Mouse (Mus musculus): ENCODE measurements at regions not wholly inside any gene's neighbourhood (a gene's known extent, or its start where the extent isn't known, plus 50 kb on each side); places are given as distances from the start of the nearest gene placed in this dataset.

- no peaks in the 10 kb centered on the region for H3K36me3 ChIP-seq
- no peaks in the 10 kb centered on the region for H3K4me1 ChIP-seq
- H3K9me3 ChIP-seq (replicated peaks): no peaks in the 10 kb centered on the region
- no peak overlapping the region for H3K4me3 ChIP-seq
- WGBS: 80% methylated on average over 6 of the region's 6 CpGs
- H3K27ac ChIP-seq: no peak overlapping the region
- DNase-seq (ENCODE audit: low spot score): no peak
- H3K27me3 ChIP-seq (ENCODE audit: low read depth, poor library complexity, severe bottlenecking): no peaks in the 10 kb centered on the region
Observed at GRCm38 (mm10) chr12:35267023-35267654, 220.2 kb downstream of the Snx13 start.

- no peaks in the 10 kb centered on the region for H3K9me3 ChIP-seq (replicated peaks)
- H3K27me3 ChIP-seq (ENCODE audit: low read depth, poor library complexity, severe bottlenecking): no peaks in the 10 kb centered on the region
- no peaks in the 10 kb centered on the region for H3K36me3 ChIP-seq
- no peak for DNase-seq (ENCODE audit: low spot score)
- no peak overlapping the region for H3K27ac ChIP-seq
- H3K4me3 ChIP-seq: no peak overlapping the region
- H3K4me1 ChIP-seq: peaks cover 5% of the 10 kb centered on the region; the same call in 1 of the 2 replicates
Observed at GRCm38 (mm10) chr12:35259781-35260180, 212.8 kb downstream of the Snx13 start.

GRCm38 (mm10) chr12:35255723-35256401 is 208.9 kb downstream of the Snx13 start:
- no peaks in the 10 kb centered on the region for H3K36me3 ChIP-seq
- peaks cover 5% of the 10 kb centered on the region; the same call in 1 of the 2 replicates for H3K4me1 ChIP-seq
- 90% methylated on average over 2 of the region's 2 CpGs for WGBS
- H3K27ac ChIP-seq: no peak overlapping the region
- H3K27me3 ChIP-seq (ENCODE audit: low read depth, poor library complexity, severe bottlenecking): no peaks in the 10 kb centered on the region
- DNase-seq (ENCODE audit: low spot score): no peak
- no peaks in the 10 kb centered on the region for H3K9me3 ChIP-seq (replicated peaks)
- no peak overlapping the region for H3K4me3 ChIP-seq

- 86% methylated on average over 5 of the region's 5 CpGs for WGBS
- Histone ChIP-seq H3K36me3 (no peaks in the 10 kb centered on the region), H3K9me3 (replicated peaks) (no peaks in the 10 kb centered on the region), H3K4me1 (no peaks in the 10 kb centered on the region), H3K4me3 (no peak overlapping the region), H3K27ac (no peak overlapping the region), H3K27me3 (ENCODE audit: low read depth, poor library complexity, severe bottlenecking) (no peaks in the 10 kb centered on the region)
- no peak for DNase-seq (ENCODE audit: low spot score)
Observed at GRCm38 (mm10) chr12:35248476-35248875, 201.5 kb downstream of the Snx13 start.

GRCm38 (mm10) chr12:35246226-35247014 is 199.4 kb downstream of the Snx13 start:
- H3K27me3 ChIP-seq (ENCODE audit: low read depth, poor library complexity, severe bottlenecking): no peaks in the 10 kb centered on the region
- no peaks in the 10 kb centered on the region for H3K4me1 ChIP-seq
- 92% methylated on average over 5 of the region's 5 CpGs for WGBS
- no peak overlapping the region for H3K27ac ChIP-seq
- no peaks in the 10 kb centered on the region for H3K36me3 ChIP-seq
- no peak overlapping the region for H3K4me3 ChIP-seq
- no peak for DNase-seq (ENCODE audit: low spot score)
- no peaks in the 10 kb centered on the region for H3K9me3 ChIP-seq (replicated peaks)

GRCm38 (mm10) chr12:35232322-35232673 is 185.3 kb downstream of the Snx13 start:
- Histone ChIP-seq H3K27ac (no peak overlapping the region), H3K4me1 (no peaks in the 10 kb centered on the region), H3K9me3 (replicated peaks) (no peaks in the 10 kb centered on the region), H3K36me3 (no peaks in the 10 kb centered on the region), H3K4me3 (no peak overlapping the region), H3K27me3 (ENCODE audit: low read depth, poor library complexity, severe bottlenecking) (no peaks in the 10 kb centered on the region)
- WGBS: 60% methylated on average over 2 of the region's 2 CpGs
- DNase-seq (ENCODE audit: low spot score): no peak

- no peak overlapping the region for H3K27ac ChIP-seq
- H3K4me1 ChIP-seq: no peaks in the 10 kb centered on the region
- H3K36me3 ChIP-seq: no peaks in the 10 kb centered on the region
- DNase-seq (ENCODE audit: low spot score): no peak
- no peaks in the 10 kb centered on the region for H3K27me3 ChIP-seq (ENCODE audit: low read depth, poor library complexity, severe bottlenecking)
- H3K4me3 ChIP-seq: no peak overlapping the region
- H3K9me3 ChIP-seq (replicated peaks): no peaks in the 10 kb centered on the region
Observed at GRCm38 (mm10) chr12:35231414-35232321, 184.7 kb downstream of the Snx13 start.

DNA sequence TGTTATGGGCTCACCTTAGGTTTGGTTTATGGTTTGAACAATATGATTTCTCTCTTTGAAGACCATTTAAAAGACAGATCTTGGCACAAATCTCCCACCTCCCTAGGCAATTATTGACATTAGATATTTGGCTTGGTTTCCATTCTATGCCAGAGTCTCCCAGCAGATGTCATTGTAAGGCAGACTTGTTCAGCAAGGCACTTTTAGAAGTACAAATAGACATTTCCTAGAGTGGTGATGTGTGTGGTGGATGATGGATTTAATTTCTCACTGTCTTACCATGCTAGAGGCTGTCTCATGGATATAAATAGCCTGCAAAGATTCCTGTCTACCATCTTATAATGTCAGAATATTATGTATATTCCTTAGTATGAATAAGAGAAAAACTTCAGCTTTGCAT is 173.4 kb downstream of the Snx13 start:
- Histone ChIP-seq H3K27me3 (ENCODE audit: low read depth, poor library complexity, severe bottlenecking) (no peaks in the 10 kb centered on the region), H3K4me3 (no peak overlapping the region), H3K4me1 (no peaks in the 10 kb centered on the region), H3K36me3 (no peaks in the 10 kb centered on the region), H3K9me3 (replicated peaks) (no peaks in the 10 kb centered on the region), H3K27ac (no peak overlapping the region)
- no peak for DNase-seq (ENCODE audit: low spot score)

DNA sequence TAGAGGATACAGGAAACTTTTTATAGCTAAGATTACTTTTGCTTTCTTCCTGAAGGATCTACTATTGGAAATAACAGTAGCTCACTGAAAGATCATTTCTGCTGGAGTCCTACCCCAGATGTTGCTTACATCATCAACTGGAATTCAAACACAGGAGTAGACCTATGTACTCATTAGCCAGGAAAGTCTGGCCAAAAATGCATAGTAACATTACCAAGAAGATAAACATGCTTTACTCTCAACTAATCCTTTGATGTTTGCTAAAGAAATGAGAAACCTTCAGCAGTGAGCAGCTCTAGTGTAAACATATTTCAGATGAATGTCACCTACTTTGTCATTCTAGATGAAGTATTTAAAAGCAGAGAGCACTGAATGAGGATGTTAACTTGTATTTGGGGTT is 173.0 kb downstream of the Snx13 start:
- H3K27me3 ChIP-seq (ENCODE audit: low read depth, poor library complexity, severe bottlenecking): no peaks in the 10 kb centered on the region
- H3K4me1 ChIP-seq: no peaks in the 10 kb centered on the region
- no peak for DNase-seq (ENCODE audit: low spot score)
- no peaks in the 10 kb centered on the region for H3K9me3 ChIP-seq (replicated peaks)
- no peak overlapping the region for H3K4me3 ChIP-seq
- H3K27ac ChIP-seq: no peak overlapping the region
- H3K36me3 ChIP-seq: no peaks in the 10 kb centered on the region

- 91% methylated on average over 2 of the region's 2 CpGs for WGBS
Observed at GRCm38 (mm10) chr12:35216725-35217124, 169.7 kb downstream of the Snx13 start.

DNA sequence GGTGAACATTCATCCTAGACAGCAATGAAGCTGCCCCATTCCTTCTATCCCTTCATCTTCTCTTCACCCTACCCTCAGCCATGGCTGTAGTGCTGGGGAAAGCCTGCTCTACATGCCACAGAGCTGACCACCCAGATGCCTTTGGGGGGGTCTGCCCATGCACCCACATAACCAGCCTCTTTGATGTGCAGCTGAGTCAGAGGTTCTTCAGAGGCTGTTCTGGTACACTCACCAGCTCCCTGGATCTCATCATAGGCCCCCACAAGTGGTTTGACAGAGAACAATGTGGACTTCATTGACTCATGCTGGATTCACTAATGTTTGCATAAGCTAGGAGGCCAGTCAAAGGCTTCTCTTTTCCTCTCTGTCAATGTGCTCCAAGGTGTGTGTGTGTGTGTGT is 162.4 kb downstream of the Snx13 start:
- Histone ChIP-seq H3K4me3 (no peak overlapping the region), H3K27ac (no peak overlapping the region), H3K9me3 (replicated peaks) (no peaks in the 10 kb centered on the region), H3K4me1 (no peaks in the 10 kb centered on the region), H3K27me3 (ENCODE audit: low read depth, poor library complexity, severe bottlenecking) (no peaks in the 10 kb centered on the region), H3K36me3 (no peaks in the 10 kb centered on the region)
- no peak for DNase-seq (ENCODE audit: low spot score)

More at GRCm38 (mm10) chr12:35216725-35217124, 169.7 kb downstream of the Snx13 start:
- Histone ChIP-seq H3K9me3 (replicated peaks) (no peaks in the 10 kb centered on the region), H3K27me3 (ENCODE audit: low read depth, poor library complexity, severe bottlenecking) (no peaks in the 10 kb centered on the region), H3K27ac (no peak overlapping the region), H3K36me3 (no peaks in the 10 kb centered on the region), H3K4me3 (no peak overlapping the region), H3K4me1 (no peaks in the 10 kb centered on the region)
- DNase-seq (ENCODE audit: low spot score): no peak

- Histone ChIP-seq H3K27me3 (ENCODE audit: low read depth, poor library complexity, severe bottlenecking) (no peaks in the 10 kb centered on the region), H3K36me3 (no peaks in the 10 kb centered on the region), H3K27ac (no peak overlapping the region), H3K9me3 (replicated peaks) (no peaks in the 10 kb centered on the region), H3K4me1 (no peaks in the 10 kb centered on the region), H3K4me3 (no peak overlapping the region)
- WGBS: 86% methylated on average over 3 of the region's 3 CpGs
- DNase-seq (ENCODE audit: low spot score): no peak
Observed at GRCm38 (mm10) chr12:35207605-35208004, 160.6 kb downstream of the Snx13 start.

DNA sequence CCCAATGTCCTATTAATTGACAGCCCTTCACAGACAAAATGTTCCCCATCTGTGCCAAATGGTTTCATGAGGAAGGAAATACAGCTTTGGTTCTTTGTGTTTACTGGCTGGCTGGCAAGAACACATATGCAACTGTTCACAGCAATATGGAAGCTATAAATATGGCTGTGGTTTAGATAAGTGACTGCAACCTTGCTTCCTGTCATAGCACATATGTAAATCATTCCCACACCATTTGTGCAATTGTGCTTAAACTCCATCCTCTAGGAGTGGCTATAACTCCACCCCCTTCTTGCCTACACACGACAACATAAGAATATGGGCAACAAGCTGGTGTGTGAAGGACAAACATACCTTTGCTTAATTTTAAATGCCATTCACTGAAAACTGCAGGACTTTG is 156.4 kb downstream of the Snx13 start:
- H3K36me3 ChIP-seq: no peaks in the 10 kb centered on the region
- DNase-seq (ENCODE audit: low spot score): no peak
- 78% methylated on average over 1 of the region's 1 CpGs for WGBS

More for the DNA sequence above, 156.4 kb downstream of the Snx13 start:
- Histone ChIP-seq H3K27ac (no peak overlapping the region), H3K27me3 (ENCODE audit: low read depth, poor library complexity, severe bottlenecking) (no peaks in the 10 kb centered on the region), H3K9me3 (replicated peaks) (no peaks in the 10 kb centered on the region), H3K4me3 (no peak overlapping the region), H3K4me1 (no peaks in the 10 kb centered on the region)
